Mouse (Mus musculus) ovary, postnatal 36 days (tissue): ENCODE data around the gene Tnk1.

ENCODE experiments used
- DNase-seq: peaks from one replicate; pipeline ENCODE4 v3.0.0; 2022; ENCODE audit warnings: low spot score, mixed read lengths

Gene Tnk1

GRCm38 (mm10) chr11:69837952-69838713 is 20.4 kb downstream of the Tnk1 start, which contains the start of gene Tmem256:
TSS of gene Tmem256 (plus strand) at chr11:69838514.
- DNase-seq, result peak; percentile 92

GRCm38 (mm10) chr11:69837604-69837951 is 21.0 kb downstream of the Tnk1 start, which contains the start of gene Nlgn2:
TSS of gene Nlgn2 (minus strand) at chr11:69837784.
- no peak for DNase-seq

- peak; percentile 47 for DNase-seq
Measured at GRCm38 (mm10) chr11:69836703-69837576, 21.6 kb downstream of the Tnk1 start.

GRCm38 (mm10) chr11:69835966-69836335 is 22.6 kb downstream of the Tnk1 start:
- no peak for DNase-seq

GRCm38 (mm10) chr11:69835326-69835965 is 23.1 kb downstream of the Tnk1 start:
- no peak for DNase-seq

DNA sequence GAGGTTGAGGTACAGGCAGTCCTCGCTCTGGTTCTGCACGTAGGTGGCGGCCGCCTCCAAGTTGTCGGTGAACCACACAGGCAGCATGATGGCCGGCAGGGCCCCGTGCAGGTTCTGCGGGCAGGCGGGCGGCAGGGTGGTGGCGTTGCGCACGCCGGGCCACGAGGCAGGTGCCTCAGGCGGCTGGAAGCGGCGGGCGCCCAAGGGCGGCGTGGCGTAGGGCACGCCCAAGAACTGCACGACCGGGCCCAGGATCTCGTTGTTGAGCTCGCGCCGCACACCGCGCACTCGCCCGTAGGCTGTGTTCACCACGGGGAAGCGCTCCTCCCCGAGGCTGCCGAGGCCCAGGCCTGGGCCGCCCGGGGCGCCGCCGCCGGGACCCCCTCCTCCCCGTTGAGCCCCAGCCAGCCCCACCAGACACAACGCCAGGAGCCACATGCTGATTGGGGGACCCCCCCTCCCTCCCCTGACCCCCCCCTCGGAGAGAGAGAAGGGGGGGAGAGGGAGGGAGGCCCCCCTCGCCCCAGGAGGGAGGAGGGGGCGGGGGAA is 24.5 kb downstream of the Tnk1 start:
- peak; percentile 59 for DNase-seq

DNA sequence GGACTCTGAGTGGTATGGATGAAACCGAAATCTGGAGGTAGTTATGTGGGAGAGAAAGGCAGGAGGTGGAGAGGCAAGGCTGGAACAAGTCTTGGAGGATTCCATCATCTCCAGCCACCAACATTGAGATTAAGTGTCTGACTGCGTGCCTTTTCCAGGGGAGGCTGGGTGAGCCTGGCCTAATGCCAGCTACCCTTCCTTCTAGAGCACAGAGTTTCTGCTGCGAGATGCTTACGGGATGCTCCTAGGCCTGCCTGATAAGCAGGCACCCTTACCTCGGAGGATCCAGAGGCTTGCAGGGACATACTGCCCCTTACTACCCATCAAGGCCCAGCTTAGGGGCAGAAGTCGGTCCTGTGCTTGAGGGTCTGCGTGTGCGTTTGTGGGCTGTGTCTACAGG is 25.0 kb downstream of the Tnk1 start:
- no peak for DNase-seq

- DNase-seq, result no peak
Measured at GRCm38 (mm10) chr11:69828832-69829231, 29.7 kb downstream of the Tnk1 start.

- no peak for DNase-seq
Measured at GRCm38 (mm10) chr11:69823456-69823855, 35.1 kb downstream of the Tnk1 start.

DNA sequence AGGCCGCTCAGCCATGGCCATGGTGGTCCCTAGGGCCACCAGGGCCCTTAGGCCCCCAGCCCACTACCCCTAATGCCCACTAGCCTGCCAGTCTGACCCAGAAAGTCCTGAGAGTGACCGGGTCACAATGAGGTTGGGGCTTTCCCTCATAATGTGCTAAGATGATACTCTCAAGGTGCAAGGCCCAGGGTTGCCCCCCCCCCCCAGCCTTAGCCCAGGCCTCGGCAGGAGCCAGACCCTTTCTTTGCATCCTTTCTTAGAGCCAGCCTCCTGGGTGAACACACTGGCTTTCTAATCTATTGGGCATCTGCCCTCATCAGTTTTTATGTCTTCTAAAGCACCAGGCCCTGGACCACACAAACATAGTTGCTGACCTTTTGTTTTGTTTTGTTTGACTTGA is 36.5 kb downstream of the Tnk1 start, which contains the start of gene Spem1:
Gene Spem1, minus strand, starts transcription at position 101 of the 400 bp plus-strand sequence.
- no peak for DNase-seq

- no peak for DNase-seq
Measured at GRCm38 (mm10) chr11:69818871-69819270, 39.7 kb downstream of the Tnk1 start.

DNA sequence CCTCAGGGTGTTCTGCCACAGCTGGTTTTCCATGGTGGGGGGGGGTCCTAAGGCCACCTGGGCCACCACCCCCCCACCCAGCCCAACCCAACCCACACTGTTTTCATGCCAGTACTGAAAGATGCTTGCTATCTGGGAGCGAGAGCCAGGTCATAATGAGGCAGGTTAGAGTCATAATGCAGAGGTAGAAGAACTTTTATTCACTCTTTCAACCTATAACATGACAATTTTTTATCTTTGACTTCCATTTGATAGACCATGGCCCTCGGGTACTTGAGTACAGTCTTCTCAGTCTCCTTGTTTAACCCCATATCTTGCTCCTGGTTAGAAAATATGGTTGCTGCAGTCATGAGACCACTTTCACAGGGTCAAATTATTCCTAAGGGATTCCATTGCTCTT is 40.2 kb downstream of the Tnk1 start, which contains the start of gene Spem2:
Gene Spem2, minus strand, starts transcription at position 101 of the 400 bp plus-strand sequence.
- no peak for DNase-seq

DNA sequence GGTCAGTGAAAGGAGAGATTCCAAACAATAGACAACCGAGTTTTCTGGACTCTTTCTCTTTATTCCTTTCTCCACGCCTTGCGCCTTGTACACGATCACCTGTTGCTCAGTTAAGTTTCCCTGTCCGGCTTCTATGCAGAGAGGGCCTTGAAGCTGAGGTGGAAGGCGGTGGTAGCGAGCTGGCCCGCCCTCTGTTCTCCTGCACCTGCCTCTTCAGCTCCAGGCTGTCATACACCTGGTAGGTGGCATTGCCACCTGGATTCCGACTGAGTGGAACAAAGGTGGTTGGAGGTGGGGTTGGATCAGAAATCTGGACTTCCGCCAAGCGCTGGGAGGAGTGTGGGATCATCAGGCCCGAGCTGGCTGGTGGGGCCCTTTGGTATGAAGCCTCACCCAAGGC is 42.0 kb downstream of the Tnk1 start:
- no peak for DNase-seq

DNA sequence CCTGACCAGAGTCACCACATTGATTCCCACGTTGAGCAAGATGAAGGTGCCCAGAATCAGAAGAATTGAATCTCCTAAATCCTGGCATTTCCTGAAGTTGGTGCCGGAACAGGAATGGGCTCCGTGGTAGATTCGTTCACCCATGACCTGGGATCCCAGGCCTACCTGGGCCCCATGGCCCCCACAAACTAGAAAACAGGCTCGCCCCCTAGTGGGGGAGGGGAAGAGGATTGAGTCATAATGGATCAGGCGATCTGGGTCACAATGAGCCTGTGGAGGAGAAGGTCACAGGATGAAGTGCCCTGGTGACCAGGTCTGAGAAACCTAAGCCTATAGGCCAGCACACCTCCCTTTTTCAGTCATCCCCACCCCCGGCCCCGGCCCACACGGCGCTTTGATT is 43.4 kb downstream of the Tnk1 start, which contains the start of gene Gm39566:
Gene Gm39566, minus strand, starts transcription at position 144 of the 400 bp plus-strand sequence.
- DNase-seq, result no peak

- DNase-seq, result no peak
Measured at GRCm38 (mm10) chr11:69810280-69810679, 48.2 kb downstream of the Tnk1 start.

DNA sequence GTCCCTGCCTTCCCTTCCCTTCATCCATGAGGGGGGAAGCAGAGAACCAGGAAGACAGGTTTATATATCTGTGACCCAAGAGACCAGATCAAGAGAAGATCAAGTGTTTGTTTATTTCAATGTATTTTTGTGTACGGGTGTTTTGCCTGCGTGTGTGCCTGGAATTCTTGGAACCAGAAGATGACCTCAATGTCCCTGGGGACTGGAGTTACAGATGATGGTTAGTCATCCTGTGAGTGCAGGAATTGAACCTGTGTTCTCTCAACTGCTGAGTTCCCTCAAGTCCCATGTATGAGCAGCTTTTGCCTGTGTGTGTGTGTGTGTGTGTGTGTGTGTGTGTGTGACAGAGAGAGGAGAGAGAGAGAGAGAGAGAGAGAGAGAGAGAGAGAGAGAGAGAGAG is 50.9 kb downstream of the Tnk1 start:
- no peak for DNase-seq

- no peak for DNase-seq
Measured at GRCm38 (mm10) chr11:69806378-69806777, 52.2 kb downstream of the Tnk1 start.

DNA sequence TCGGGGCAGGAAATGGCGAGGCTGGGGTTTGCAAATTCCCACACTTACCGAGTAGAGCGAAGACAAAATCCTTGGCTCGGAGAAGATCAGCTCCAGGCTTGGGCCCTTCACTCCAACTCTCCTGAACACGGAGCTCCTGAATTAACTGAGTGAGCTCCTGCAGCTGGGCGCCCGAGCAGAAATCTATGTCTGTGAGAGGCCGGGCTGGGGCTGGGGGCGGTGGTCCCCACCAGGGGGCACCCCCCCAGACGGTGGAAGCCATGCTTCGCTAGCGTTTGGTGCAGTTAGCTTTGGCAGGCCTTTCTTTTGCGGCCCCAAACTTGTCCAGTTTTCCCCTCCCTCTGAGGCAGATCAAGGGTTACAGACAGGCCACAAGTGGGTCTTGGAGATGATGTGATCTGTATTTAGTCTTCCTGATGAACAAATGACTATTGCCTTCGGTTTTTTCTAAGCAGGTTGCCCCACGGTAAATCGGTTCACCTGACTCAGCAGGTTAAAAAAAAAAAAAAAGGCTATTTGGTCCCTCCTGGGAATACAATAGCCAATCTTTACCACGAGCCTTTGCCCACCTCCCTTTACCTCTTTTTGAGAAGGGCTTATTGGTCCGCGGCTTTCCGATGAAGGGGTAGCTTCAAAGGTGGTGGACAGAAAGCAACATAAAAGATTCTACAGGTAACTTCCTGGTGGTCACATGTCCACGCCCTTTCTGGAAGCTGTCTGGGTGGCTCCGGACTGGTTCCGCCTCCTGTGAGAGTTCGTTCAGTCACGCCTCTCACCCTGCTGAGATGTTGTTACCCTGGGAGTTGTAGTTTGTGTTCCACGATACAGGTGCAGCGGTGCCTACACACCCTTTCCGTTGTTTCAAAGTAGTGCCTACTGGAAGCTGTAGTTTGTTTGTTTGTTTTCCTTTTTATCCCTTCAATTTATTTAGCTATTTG is 53.3 kb downstream of the Tnk1 start, which contains the start of gene Tmem102:
Gene Tmem102, minus strand, starts transcription at position 653 of the 938 bp plus-strand sequence.
- DNase-seq, result no peak

DNA sequence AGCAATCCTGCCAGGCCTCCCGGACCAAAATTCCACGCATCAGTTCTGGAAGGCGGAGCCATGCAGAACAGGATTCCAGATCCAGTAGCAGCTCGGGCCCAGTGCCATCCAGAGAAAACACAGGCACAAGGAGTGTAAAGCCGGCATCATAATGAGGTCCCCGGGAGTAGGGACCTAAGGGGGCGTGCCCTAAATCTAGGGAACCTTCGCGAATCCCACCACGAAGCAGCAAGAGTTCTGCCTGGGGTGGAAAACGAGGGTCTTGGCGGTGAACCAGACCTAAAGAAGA is 53.9 kb downstream of the Tnk1 start:
- DNase-seq, result no peak

DNA sequence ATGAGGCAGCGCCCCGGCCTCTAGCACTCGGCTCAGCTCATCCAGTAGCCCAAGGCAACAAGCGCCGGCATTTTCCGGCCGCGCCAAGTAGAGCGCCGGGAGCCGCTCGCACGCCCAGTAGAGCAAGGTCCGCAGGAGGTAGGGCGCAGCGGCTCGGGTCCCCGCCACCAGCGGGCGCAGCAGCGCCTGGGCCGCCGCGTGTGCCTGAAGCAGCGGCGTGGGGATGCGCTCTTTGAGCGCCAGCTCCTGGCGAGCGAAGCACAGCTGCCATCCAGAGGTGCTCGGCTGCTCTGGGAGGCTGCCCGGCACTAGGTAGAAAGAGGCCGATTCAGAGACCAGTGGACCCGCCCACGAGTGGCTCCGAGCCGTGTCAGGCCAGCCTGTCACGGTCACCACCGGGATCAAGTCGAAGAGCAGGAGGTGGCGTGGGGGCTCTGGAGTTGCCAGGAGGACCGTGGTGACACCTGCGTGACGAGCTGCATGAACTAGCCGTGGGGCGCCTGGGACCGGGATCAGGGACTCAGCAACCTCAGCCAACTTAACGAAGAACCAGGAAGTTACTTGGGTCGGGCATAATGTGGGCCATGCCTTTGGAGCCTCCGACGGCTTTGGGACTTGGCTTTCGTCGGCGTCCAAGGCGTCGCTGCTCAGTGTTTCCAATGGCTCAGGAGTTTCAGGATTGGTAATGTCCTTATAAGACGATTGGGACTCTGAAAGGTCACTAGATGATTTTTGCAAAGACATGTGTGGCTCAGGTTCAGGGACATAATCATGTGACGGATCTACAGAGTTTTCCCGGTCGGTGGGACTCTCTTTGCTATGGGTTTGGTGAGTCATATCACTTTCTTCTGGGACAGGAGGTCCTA is 54.5 kb downstream of the Tnk1 start:
- DNase-seq, result peak; percentile 84
